Comparison of ENCODE assay signal across 23 mouse cellular contexts in the genomic region with DNA sequence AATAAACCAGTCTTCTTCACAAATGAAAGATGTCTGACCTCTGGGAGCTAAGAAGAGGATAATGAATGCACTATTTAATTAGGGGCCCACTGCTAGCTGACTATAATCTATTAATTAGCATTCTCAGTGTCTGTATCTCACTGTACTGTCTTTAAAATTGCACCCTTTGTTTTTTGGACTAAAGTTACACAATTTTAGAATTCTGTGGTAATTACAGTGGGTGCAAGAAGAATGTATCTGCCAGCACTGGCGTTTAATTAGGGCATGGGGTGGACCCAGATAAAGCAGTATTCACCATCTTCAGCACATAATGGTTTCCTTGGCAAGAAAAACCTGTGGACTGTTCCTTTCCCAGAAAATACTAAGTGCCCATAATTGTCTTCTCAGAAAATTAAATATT. TPM values are rescaled to one million over a fixed set of nuclear protein-coding genes. Genes with fewer than 3 reads are reported as not detected.
A peak's percentile ranks its signal among the peaks of the same experiment; 100 is the strongest.
DNase-seq lines count a peak whose midpoint lies in the region; ATAC-seq lines count a peak whose summit lies in the region.
"Had no signal": no experiment of that assay in that cellular context is flagged by ENCODE, and none has a peak within 500 bp of the region (broad histone marks: within the 10 kb centered on the region; RNA-seq: fewer than 3 reads in every experiment).

No protein-coding gene starts in this region.

- DNase-seq in forebrain, embryonic 10.5 days (ENCODE audit: extremely low spot score, low spot score): no peak
- DNase-seq in MN1 (ENCODE audit: low spot score): peak; percentile 63
- peak; percentile 70 for DNase-seq in forebrain, embryonic 14.5 days (ENCODE audit: low spot score)
- peak; percentile 13 for DNase-seq in telencephalon, adult 2 months (ENCODE audit: low read depth, low spot score)
- DNase-seq in thymus, postnatal 0 days (ENCODE audit: low spot score): no peak
- no peak for DNase-seq in hindbrain, embryonic 10.5 days (ENCODE audit: low spot score)
- DNase-seq: adrenal gland, adult 2 months; adrenal gland, postnatal 25 days; B cell, adult 2 months; cerebellum, adult 11 months; cerebellum, adult 8-10 months; cerebellum, postnatal 14 days; gastrocnemius, postnatal 10 days; kidney, adult 2 months had no signal

- peak; percentile 36; the same call in 1 of the 2 replicates for ATAC-seq in forebrain, embryonic 12.5 days (ENCODE audit: low FRiP score)
- peak; percentile 75 for ATAC-seq in forebrain, embryonic 14.5 days
- ATAC-seq: activated CD4-positive, CD25-positive, alpha-beta regulatory T cell, adult 4 months; CD4-positive, CD25-positive, alpha-beta regulatory T cell, adult 4 months; intestine, embryonic 16.5 days; Patski had no signal

- peaks cover 22% of the 10 kb centered on the region for H3K36me3 ChIP-seq in forebrain, embryonic 12.5 days (replicated peaks)
- H3K36me3 ChIP-seq in forebrain, embryonic 10.5 days (replicated peaks): peaks cover 39% of the 10 kb centered on the region
- H3K36me3 ChIP-seq in forebrain, embryonic 14.5 days (ENCODE audit: control insufficient read depth, insufficient read depth, low read length): peaks cover 14% of the 10 kb centered on the region; the same call in 1 of the 2 replicates
- peaks cover 35% of the 10 kb centered on the region for H3K36me3 ChIP-seq in hindbrain, embryonic 10.5 days

- H3K9me3 ChIP-seq in forebrain, embryonic 12.5 days: no peaks in the 10 kb centered on the region
- peaks cover 3% of the 10 kb centered on the region; the same call in 1 of the 2 replicates for H3K9me3 ChIP-seq in forebrain, embryonic 10.5 days
- no peaks in the 10 kb centered on the region for H3K9me3 ChIP-seq in forebrain, embryonic 14.5 days (replicated peaks; ENCODE audit: control insufficient read depth, low read length)
- H3K9me3 ChIP-seq in hindbrain, embryonic 10.5 days: no peaks in the 10 kb centered on the region
- H3K9me3 ChIP-seq: embryonic facial prominence, embryonic 13.5 days; G1E; heart, embryonic 12.5 days; hindbrain, embryonic 15.5 days had no signal

- no peaks in the 10 kb centered on the region for H3K27me3 ChIP-seq in forebrain, embryonic 12.5 days
- H3K27me3 ChIP-seq in forebrain, embryonic 10.5 days (ENCODE audit: poor library complexity, severe bottlenecking): no peaks in the 10 kb centered on the region
- no peaks in the 10 kb centered on the region for H3K27me3 ChIP-seq in forebrain, embryonic 14.5 days (replicated peaks; ENCODE audit: control insufficient read depth, insufficient read depth, low read length)
- H3K27me3 ChIP-seq in hindbrain, embryonic 10.5 days (ENCODE audit: insufficient read depth, poor library complexity, severe bottlenecking): no peaks in the 10 kb centered on the region
- H3K27me3 ChIP-seq: embryonic facial prominence, embryonic 13.5 days; heart, embryonic 12.5 days; hindbrain, embryonic 15.5 days; Patski had no signal

- 38% methylated on average over 1 of the region's 1 CpGs for WGBS in forebrain, embryonic 12.5 days
- WGBS in forebrain, embryonic 10.5 days: 79% methylated on average over 1 of the region's 1 CpGs
- 18% methylated on average over 1 of the region's 1 CpGs for WGBS in forebrain, embryonic 14.5 days
- 84% methylated on average over 1 of the region's 1 CpGs for WGBS in hindbrain, embryonic 10.5 days

- H3K9ac ChIP-seq in forebrain, embryonic 12.5 days: no peak overlapping the region
- H3K9ac ChIP-seq in forebrain, embryonic 14.5 days (ENCODE audit: low read length): no peak overlapping the region
- H3K9ac ChIP-seq: embryonic facial prominence, embryonic 13.5 days; heart, embryonic 12.5 days; hindbrain, embryonic 15.5 days had no signal

- H3K27ac ChIP-seq in forebrain, embryonic 12.5 days: 0 out of 2 replicates have a peak overlapping the region, but pooled peaks have one; percentile 25
- no peak overlapping the region for H3K27ac ChIP-seq in forebrain, embryonic 10.5 days
- no peak overlapping the region for H3K27ac ChIP-seq in forebrain, embryonic 14.5 days (ENCODE audit: low read depth, low read length)
- no peak overlapping the region for H3K27ac ChIP-seq in hindbrain, embryonic 10.5 days
- H3K27ac ChIP-seq: embryonic facial prominence, embryonic 13.5 days; hindbrain, embryonic 15.5 days had no signal

- H3K4me1 ChIP-seq in forebrain, embryonic 12.5 days: peaks cover 3% of the 10 kb centered on the region
- H3K4me1 ChIP-seq in forebrain, embryonic 10.5 days: peaks cover 8% of the 10 kb centered on the region; the same call in 1 of the 2 replicates
- H3K4me1 ChIP-seq in forebrain, embryonic 14.5 days (ENCODE audit: control insufficient read depth, insufficient read depth, low read length): peaks cover 8% of the 10 kb centered on the region; the same call in 1 of the 2 replicates
- H3K4me1 ChIP-seq in hindbrain, embryonic 10.5 days (replicated peaks): no peaks in the 10 kb centered on the region
- H3K4me1 ChIP-seq: hindbrain, embryonic 15.5 days had no signal

- no peak overlapping the region for H3K4me2 ChIP-seq in forebrain, embryonic 12.5 days
- no peak overlapping the region for H3K4me2 ChIP-seq in forebrain, embryonic 14.5 days (ENCODE audit: low read length)
- H3K4me2 ChIP-seq: embryonic facial prominence, embryonic 13.5 days; heart, embryonic 12.5 days; hindbrain, embryonic 15.5 days had no signal

- H3K4me3 ChIP-seq in forebrain, embryonic 12.5 days (replicated peaks): no peak overlapping the region
- no peak overlapping the region for H3K4me3 ChIP-seq in forebrain, embryonic 10.5 days
- H3K4me3 ChIP-seq in forebrain, embryonic 14.5 days (ENCODE audit: low read depth, low read length): no peak overlapping the region
- H3K4me3 ChIP-seq in hindbrain, embryonic 10.5 days: no peak overlapping the region
- H3K4me3 ChIP-seq: embryonic facial prominence, embryonic 13.5 days; heart, embryonic 12.5 days; hindbrain, embryonic 15.5 days had no signal

RNA-seq across cellular contexts. Expression of gene Erc1, which starts 25.8 kb away (rescaled TPM):
- polyA plus RNA-seq in forebrain, embryonic 12.5 days (2016; fragmentation: Nextera tagmentation; extraction: Ambion mirVana): 32.9 and 34.9 TPM in 2 replicates
- polyA plus RNA-seq in forebrain, embryonic 10.5 days (2016; fragmentation: Nextera tagmentation; extraction: Ambion mirVana): 19.6 and 22.5 TPM in 2 replicates
- 28.1 and 37.7 TPM in 2 replicates for polyA plus RNA-seq in forebrain, embryonic 14.5 days (2014; fragmentation: Nextera tagmentation; extraction: Ambion mirVana)
- polyA plus RNA-seq in thymus, postnatal 0 days (2015; fragmentation: Nextera tagmentation; extraction: Ambion mirVana): 3.8 and 4.7 TPM in 2 replicates
- polyA plus RNA-seq in hindbrain, embryonic 10.5 days (2016; fragmentation: Nextera tagmentation; extraction: Ambion mirVana): 22.9 and 26.0 TPM in 2 replicates

Comparison
In these comparisons a context has a peak if more than half of its experiments do, and no peak if none do; other contexts are left out.
1. DNase-seq: peak in MN1 (single experiment), forebrain, embryonic 14.5 days (single experiment) and telencephalon, adult 2 months (single experiment); none in forebrain, embryonic 10.5 days (single experiment), thymus, postnatal 0 days (single experiment) and hindbrain, embryonic 10.5 days (single experiment).